Mouse (Mus musculus): ENCODE results near the gene Ndufaf2. TPM values are rescaled to one million over a fixed set of nuclear protein-coding genes. Genes with fewer than 3 reads are reported as not detected.

Ndufaf2 gene
- polyA plus RNA-seq, 1 experiment from 2014 or later, result 65.3 TPM

GRCm38 (mm10) chr13:108130737-108131136, 27.7 kb downstream of the Ndufaf2 start:
- Histone ChIP-seq H3K36me3 (ENCODE audit: control insufficient read depth, insufficient read depth, low read length) (no peaks in the 10 kb centered on the region), H3K4me1 (ENCODE audit: control insufficient read depth, insufficient read depth, low read length) (peaks cover 6% of the 10 kb centered on the region; the same call in 1 of the 2 replicates), H3K9me3 (replicated peaks; ENCODE audit: control insufficient read depth, low read length) (no peaks in the 10 kb centered on the region), H3K9ac (ENCODE audit: low read depth, low read length) (no peak overlapping the region), H3K4me2 (no peak overlapping the region), H3K27ac (ENCODE audit: low read depth, low read length) (no peak overlapping the region), H3K27me3 (ENCODE audit: control insufficient read depth, insufficient read depth, low read length) (no peaks in the 10 kb centered on the region), H3K4me3 (ENCODE audit: low read depth, low read length) (no peak overlapping the region)
- 84% methylated on average over 5 of the region's 5 CpGs for WGBS (ENCODE audit: insufficient replicate concordance)
- no peak for ATAC-seq (replicated peaks; ENCODE audit: insufficient number of reproducible peaks, low FRiP score, low TSS enrichment)

GRCm38 (mm10) chr13:108129070-108129469, 29.4 kb downstream of the Ndufaf2 start:
- WGBS (ENCODE audit: insufficient replicate concordance), result 70% methylated on average over 7 of the region's 7 CpGs
- Histone ChIP-seq H3K36me3 (ENCODE audit: control insufficient read depth, insufficient read depth, low read length) (no peaks in the 10 kb centered on the region), H3K4me2 (no peak overlapping the region), H3K4me1 (ENCODE audit: control insufficient read depth, insufficient read depth, low read length) (peaks cover 6% of the 10 kb centered on the region; the same call in 1 of the 2 replicates), H3K27ac (ENCODE audit: low read depth, low read length) (no peak overlapping the region), H3K9ac (ENCODE audit: low read depth, low read length) (no peak overlapping the region), H3K27me3 (ENCODE audit: control insufficient read depth, insufficient read depth, low read length) (no peaks in the 10 kb centered on the region), H3K4me3 (ENCODE audit: low read depth, low read length) (no peak overlapping the region), H3K9me3 (replicated peaks; ENCODE audit: control insufficient read depth, low read length) (no peaks in the 10 kb centered on the region)
- no peak for ATAC-seq (replicated peaks; ENCODE audit: insufficient number of reproducible peaks, low FRiP score, low TSS enrichment)

- Histone ChIP-seq H3K27ac (ENCODE audit: low read depth, low read length) (no peak overlapping the region), H3K4me3 (ENCODE audit: low read depth, low read length) (no peak overlapping the region), H3K4me2 (no peak overlapping the region), H3K4me1 (ENCODE audit: control insufficient read depth, insufficient read depth, low read length) (peaks cover 6% of the 10 kb centered on the region; the same call in 1 of the 2 replicates), H3K36me3 (ENCODE audit: control insufficient read depth, insufficient read depth, low read length) (no peaks in the 10 kb centered on the region), H3K27me3 (ENCODE audit: control insufficient read depth, insufficient read depth, low read length) (no peaks in the 10 kb centered on the region), H3K9ac (ENCODE audit: low read depth, low read length) (no peak overlapping the region), H3K9me3 (replicated peaks; ENCODE audit: control insufficient read depth, low read length) (no peaks in the 10 kb centered on the region)
- WGBS (ENCODE audit: insufficient replicate concordance), result 60% methylated on average over 1 of the region's 1 CpGs
- ATAC-seq (replicated peaks; ENCODE audit: insufficient number of reproducible peaks, low FRiP score, low TSS enrichment), result no peak
Measured at GRCm38 (mm10) chr13:108127883-108128282, 30.5 kb downstream of the Ndufaf2 start.

GRCm38 (mm10) chr13:108127130-108127529, 31.3 kb downstream of the Ndufaf2 start:
- no peaks in the 10 kb centered on the region for H3K9me3 ChIP-seq (replicated peaks; ENCODE audit: control insufficient read depth, low read length)
- H3K4me3 ChIP-seq (ENCODE audit: low read depth, low read length), result no peak overlapping the region
- no peaks in the 10 kb centered on the region for H3K27me3 ChIP-seq (ENCODE audit: control insufficient read depth, insufficient read depth, low read length)
- peaks cover 3% of the 10 kb centered on the region; the same call in 1 of the 2 replicates for H3K4me1 ChIP-seq (ENCODE audit: control insufficient read depth, insufficient read depth, low read length)
- H3K27ac ChIP-seq (ENCODE audit: low read depth, low read length), result no peak overlapping the region
- H3K4me2 ChIP-seq, result no peak overlapping the region
- WGBS (ENCODE audit: insufficient replicate concordance), result 7% methylated on average over 1 of the region's 1 CpGs
- H3K36me3 ChIP-seq (ENCODE audit: control insufficient read depth, insufficient read depth, low read length), result no peaks in the 10 kb centered on the region
- no peak for ATAC-seq (replicated peaks; ENCODE audit: insufficient number of reproducible peaks, low FRiP score, low TSS enrichment)
- no peak overlapping the region for H3K9ac ChIP-seq (ENCODE audit: low read depth, low read length)

- Histone ChIP-seq H3K4me3 (ENCODE audit: low read depth, low read length) (no peak overlapping the region), H3K4me2 (no peak overlapping the region), H3K9ac (ENCODE audit: low read depth, low read length) (no peak overlapping the region), H3K27ac (ENCODE audit: low read depth, low read length) (no peak overlapping the region), H3K36me3 (ENCODE audit: control insufficient read depth, insufficient read depth, low read length) (no peaks in the 10 kb centered on the region), H3K9me3 (replicated peaks; ENCODE audit: control insufficient read depth, low read length) (no peaks in the 10 kb centered on the region), H3K4me1 (ENCODE audit: control insufficient read depth, insufficient read depth, low read length) (no peaks in the 10 kb centered on the region), H3K27me3 (ENCODE audit: control insufficient read depth, insufficient read depth, low read length) (no peaks in the 10 kb centered on the region)
- WGBS (ENCODE audit: insufficient replicate concordance), result 90% methylated on average over 2 of the region's 2 CpGs
- no peak for ATAC-seq (replicated peaks; ENCODE audit: insufficient number of reproducible peaks, low FRiP score, low TSS enrichment)
Measured at GRCm38 (mm10) chr13:108126246-108126645, 32.2 kb downstream of the Ndufaf2 start.

GRCm38 (mm10) chr13:108124096-108124495, 34.3 kb downstream of the Ndufaf2 start:
- Histone ChIP-seq H3K4me2 (no peak overlapping the region), H3K9me3 (replicated peaks; ENCODE audit: control insufficient read depth, low read length) (no peaks in the 10 kb centered on the region), H3K9ac (ENCODE audit: low read depth, low read length) (no peak overlapping the region), H3K4me1 (ENCODE audit: control insufficient read depth, insufficient read depth, low read length) (peaks cover 5% of the 10 kb centered on the region), H3K36me3 (ENCODE audit: control insufficient read depth, insufficient read depth, low read length) (no peaks in the 10 kb centered on the region), H3K4me3 (ENCODE audit: low read depth, low read length) (no peak overlapping the region), H3K27ac (ENCODE audit: low read depth, low read length) (no peak overlapping the region), H3K27me3 (ENCODE audit: control insufficient read depth, insufficient read depth, low read length) (no peaks in the 10 kb centered on the region)
- 80% methylated on average over 11 of the region's 11 CpGs for WGBS (ENCODE audit: insufficient replicate concordance)
- ATAC-seq (replicated peaks; ENCODE audit: insufficient number of reproducible peaks, low FRiP score, low TSS enrichment), result no peak

- Histone ChIP-seq H3K4me1 (ENCODE audit: control insufficient read depth, insufficient read depth, low read length) (peaks cover 5% of the 10 kb centered on the region), H3K27ac (ENCODE audit: low read depth, low read length) (no peak overlapping the region), H3K4me3 (ENCODE audit: low read depth, low read length) (no peak overlapping the region), H3K9ac (ENCODE audit: low read depth, low read length) (no peak overlapping the region), H3K9me3 (replicated peaks; ENCODE audit: control insufficient read depth, low read length) (no peaks in the 10 kb centered on the region), H3K36me3 (ENCODE audit: control insufficient read depth, insufficient read depth, low read length) (no peaks in the 10 kb centered on the region), H3K27me3 (ENCODE audit: control insufficient read depth, insufficient read depth, low read length) (no peaks in the 10 kb centered on the region), H3K4me2 (no peak overlapping the region)
- 82% methylated on average over 15 of the region's 15 CpGs for WGBS (ENCODE audit: insufficient replicate concordance)
- ATAC-seq (replicated peaks; ENCODE audit: insufficient number of reproducible peaks, low FRiP score, low TSS enrichment), result no peak
Measured at GRCm38 (mm10) chr13:108123109-108123723, 35.2 kb downstream of the Ndufaf2 start.

GRCm38 (mm10) chr13:108119411-108120310, 38.8 kb downstream of the Ndufaf2 start:
- H3K4me1 ChIP-seq (ENCODE audit: control insufficient read depth, insufficient read depth, low read length), result peaks cover 5% of the 10 kb centered on the region
- H3K4me3 ChIP-seq (ENCODE audit: low read depth, low read length), result no peak overlapping the region
- WGBS (ENCODE audit: insufficient replicate concordance), result 45% methylated on average over 9 of the region's 9 CpGs
- H3K4me2 ChIP-seq, result peak overlapping the region; percentile 19; the same call in 1 of the 2 replicates
- H3K9me3 ChIP-seq (replicated peaks; ENCODE audit: control insufficient read depth, low read length), result no peaks in the 10 kb centered on the region
- H3K27me3 ChIP-seq (ENCODE audit: control insufficient read depth, insufficient read depth, low read length), result no peaks in the 10 kb centered on the region
- H3K27ac ChIP-seq (ENCODE audit: low read depth, low read length), result peak overlapping the region; percentile 35; the same call in 1 of the 2 replicates
- no peak for ATAC-seq (replicated peaks; ENCODE audit: insufficient number of reproducible peaks, low FRiP score, low TSS enrichment)
- no peak overlapping the region for H3K9ac ChIP-seq (ENCODE audit: low read depth, low read length)
- H3K36me3 ChIP-seq (ENCODE audit: control insufficient read depth, insufficient read depth, low read length), result no peaks in the 10 kb centered on the region

All from heart, embryonic 11.5 days (tissue).